Mouse (Mus musculus) CD4-positive, CD25-positive, alpha-beta regulatory T cell (primary cell): Measurements from ENCODE around the gene Gm9268. TPM values are rescaled to one million over a fixed set of nuclear protein-coding genes. Genes with fewer than 3 reads are reported as not detected.

ENCODE experiments used
- polyA plus RNA-seq: library from polyadenylated mRNA; unstranded; fragments of 100-300 nt; shearing (Covaris generic); gene quantifications from one replicate; pipeline ENCODE4 v1.2.1, GENCODE M21; 2017

Gm9268 gene
- polyA plus RNA-seq: not detected

DNA sequence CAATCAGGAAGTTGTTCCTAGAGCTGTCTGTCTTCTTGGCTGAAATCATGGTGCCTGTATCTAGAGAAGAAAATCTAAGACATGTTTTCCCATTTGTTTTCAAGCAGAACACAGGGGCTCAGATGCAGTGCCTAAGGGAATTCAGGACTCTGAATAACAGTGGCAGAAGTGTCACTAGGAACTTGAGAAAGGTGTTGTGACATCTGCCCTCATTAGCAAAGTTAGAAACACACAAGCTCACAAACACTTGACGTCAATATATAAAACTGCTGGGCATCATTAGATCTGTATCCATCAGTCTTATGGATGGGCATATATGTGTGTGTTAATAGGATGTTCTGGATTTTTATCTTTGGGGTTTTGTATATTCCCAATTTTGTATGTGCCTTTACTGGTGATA is at the start of gene Gm9268:
Gm9268 (plus strand) TSS at position 301 of the 400 bp plus-strand sequence.

Other genes with a start within 250 kb of the Gm9268 start
- gene Vmn2r62, start 225.2 kb upstream of the Gm9268 start, polyA plus RNA-seq: not detected
- 0.05 TPM for gene Gm2381, start 151.5 kb upstream of the Gm9268 start, polyA plus RNA-seq
- gene Vmn2r63, start 84.9 kb upstream of the Gm9268 start, polyA plus RNA-seq: 0.08 TPM
- gene Zfp936, start 95.5 kb downstream of the Gm9268 start, polyA plus RNA-seq: not detected